In genomic region chr2:38546222-38546621, GRCm38 (mm10) we compare ENCODE assay signal across 10 mouse cellular contexts. TPM values are rescaled to one million over a fixed set of nuclear protein-coding genes. Genes with fewer than 3 reads are reported as not detected.
DNase-seq lines count a peak whose midpoint lies in the region; ATAC-seq and TF ChIP-seq lines count a peak whose summit lies in the region.
"Had no signal": no experiment of that assay in that cellular context is flagged by ENCODE, and none has a peak within 500 bp of the region (broad histone marks: within the 10 kb centered on the region; RNA-seq: fewer than 3 reads in every experiment).

No protein-coding gene starts in this region.

- no peak for ATAC-seq in forebrain, embryonic 12.5 days (ENCODE audit: low FRiP score)

- TF ChIP-seq CTCF in heart, adult 2 months (IDR thresholded peaks at IDR 0.05), result no peak

- H3K9me3 ChIP-seq in forebrain, embryonic 12.5 days, result no peaks in the 10 kb centered on the region
- H3K9me3 ChIP-seq: embryonic facial prominence, embryonic 13.5 days; neural tube, embryonic 13.5 days had no signal

- 22% methylated on average over 6 of the region's 6 CpGs for WGBS in heart, adult 2 months
- 17% methylated on average over 6 of the region's 6 CpGs for WGBS in forebrain, embryonic 12.5 days

- peak; percentile 96 for DNase-seq in Muller cell, postnatal 12 days (ENCODE audit: inconsistent ontology term)
- peak; percentile 49 to 56 for DNase-seq in adrenal gland, adult 18-20 months (ENCODE audit: low spot score in 2 of 2)
- peak; percentile 68 to 84 for DNase-seq in heart, adult 2 months
- DNase-seq in kidney, postnatal 14 days, result peak; percentile 88
- DNase-seq in testis, postnatal 10 days (ENCODE audit: low spot score), result peak; percentile 53
- no peak for DNase-seq in left cerebral cortex, adult 18-20 months (ENCODE audit: low spot score in 2 of 2)
- no peak for DNase-seq in layer of hippocampus, adult 8-10 months (ENCODE audit: low spot score in 2 of 2)

- no peaks in the 10 kb centered on the region for H3K79me2 ChIP-seq in heart, adult 2 months (replicated peaks; ENCODE audit: control insufficient read depth, insufficient read depth, low read length)

- intact Hi-C loops in heart, adult 2 months (cut with DNase I), result loop anchor here (5.0 kb wide), 2 partner anchors 34 to 59 kb away; partner anchors contain the start of gene Nek6

- H3K36me3 ChIP-seq in heart, adult 2 months (ENCODE audit: control insufficient read depth, insufficient read depth, low read length), result no peaks in the 10 kb centered on the region
- H3K36me3 ChIP-seq in forebrain, embryonic 12.5 days (replicated peaks), result peaks cover 12% of the 10 kb centered on the region
- H3K36me3 ChIP-seq: neural tube, embryonic 13.5 days had no signal

- H3K4me2 ChIP-seq in forebrain, embryonic 12.5 days, result no peak overlapping the region
- H3K4me2 ChIP-seq: embryonic facial prominence, embryonic 13.5 days; neural tube, embryonic 13.5 days had no signal

- no peak for TF ChIP-seq POLR2A in heart, adult 2 months (IDR thresholded peaks at IDR 0.05; ENCODE audit: insufficient read depth, low read depth, low read length)

- TF ChIP-seq EP300 in heart, adult 2 months (IDR thresholded peaks at IDR 0.05; ENCODE audit: insufficient read depth, low read depth, low read length), result peak; percentile 57; the same call in 1 of the 2 replicates

- peak overlapping the region; percentile 40; the same call in 1 of the 2 replicates for H3K27ac ChIP-seq in heart, adult 2 months
- no peak overlapping the region for H3K27ac ChIP-seq in forebrain, embryonic 12.5 days
- H3K27ac ChIP-seq: embryonic facial prominence, embryonic 13.5 days; neural tube, embryonic 13.5 days had no signal

- H3K4me1 ChIP-seq in heart, adult 2 months (ENCODE audit: control insufficient read depth, insufficient read depth, low read length), result peaks cover 31% of the 10 kb centered on the region
- H3K4me1 ChIP-seq in forebrain, embryonic 12.5 days, result peaks cover 34% of the 10 kb centered on the region

- no peaks in the 10 kb centered on the region for H3K27me3 ChIP-seq in heart, adult 2 months (ENCODE audit: control insufficient read depth, insufficient read depth, low read length)
- H3K27me3 ChIP-seq in forebrain, embryonic 12.5 days, result no peaks in the 10 kb centered on the region; the same call in none of the 2 replicates
- H3K27me3 ChIP-seq: embryonic facial prominence, embryonic 13.5 days; neural tube, embryonic 13.5 days had no signal

- no peak overlapping the region for H3K4me3 ChIP-seq in heart, adult 2 months
- no peak overlapping the region for H3K4me3 ChIP-seq in forebrain, embryonic 12.5 days (replicated peaks)
- H3K4me3 ChIP-seq: embryonic facial prominence, embryonic 13.5 days; neural tube, embryonic 13.5 days had no signal

- H3K9ac ChIP-seq in heart, adult 2 months (ENCODE audit: low read depth, low read length), result no peak overlapping the region
- no peak overlapping the region for H3K9ac ChIP-seq in forebrain, embryonic 12.5 days
- H3K9ac ChIP-seq: embryonic facial prominence, embryonic 13.5 days; neural tube, embryonic 13.5 days had no signal

RNA-seq across cellular contexts. Expression of gene Nek6, which starts 34.8 kb away (rescaled TPM):
- 10 to 100 TPM; 15.9 to 18.6 TPM for total RNA-seq in adrenal gland, adult 18-20 months (2021)
- total RNA-seq in heart, adult 2 months (2021), result 1 to 10 TPM; 2.9 to 3.3 TPM
- polyA plus RNA-seq in heart, adult 2 months (2012; rRNA removed), result 5.5 and 5.8 TPM in 2 replicates
- 10 to 100 TPM; 25.1 to 30.8 TPM for total RNA-seq in left cerebral cortex, adult 18-20 months (2021)
- 10 to 100 TPM; 34.1 to 54.9 (median 44.9) TPM for total RNA-seq in layer of hippocampus, adult 8-10 months (2022)
- 125 and 132 TPM in 2 replicates for polyA plus RNA-seq in forebrain, embryonic 12.5 days (2016; fragmentation: Nextera tagmentation; extraction: Ambion mirVana)

Comparison
In these comparisons a context has a peak if more than half of its experiments do, and no peak if none do; other contexts are left out.
1. DNase-seq: peak in Muller cell, postnatal 12 days (single experiment), adrenal gland, adult 18-20 months (2 of 2), heart, adult 2 months (2 of 2), kidney, postnatal 14 days (single experiment) and testis, postnatal 10 days (single experiment); none in left cerebral cortex, adult 18-20 months (0 of 2) and layer of hippocampus, adult 8-10 months (0 of 2).